Mouse (Mus musculus): ENCODE measurements around the gene Tnrc6c. TPM values are rescaled to one million over a fixed set of nuclear protein-coding genes. Genes with fewer than 3 reads are reported as not detected.

Tnrc6c gene
- polyA plus RNA-seq, 1 experiment from 2014 or later, result 24.3 TPM

DNA sequence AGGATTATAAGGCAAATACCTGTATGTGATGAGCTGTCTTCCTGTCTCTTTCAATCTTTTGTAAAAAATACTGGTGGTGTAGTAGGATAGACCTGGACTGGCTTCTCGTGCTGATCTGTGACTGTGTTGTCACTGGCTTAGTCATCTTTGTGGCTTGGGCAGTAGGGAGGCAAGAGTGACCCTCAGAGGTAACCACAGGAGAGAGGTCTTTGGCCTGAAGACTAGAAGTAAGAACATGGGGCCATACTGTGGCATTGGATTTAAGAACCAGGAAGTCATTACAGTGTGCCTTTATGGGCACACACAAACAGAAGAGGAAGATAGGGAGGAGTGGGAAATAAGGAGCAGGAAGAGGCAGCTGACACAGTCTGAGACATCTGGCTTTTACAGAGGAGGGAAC lies 58.0 kb downstream of the Tnrc6c start:
- H3K9ac ChIP-seq (replicated peaks), result no peak overlapping the region
- H3K36me3 ChIP-seq, result peaks cover 44% of the 10 kb centered on the region
- no peak overlapping the region for H3K27ac ChIP-seq (replicated peaks)
- no peaks in the 10 kb centered on the region for H3K27me3 ChIP-seq
- no peaks in the 10 kb centered on the region for H3K9me3 ChIP-seq
- 97% methylated on average over 1 of the region's 1 CpGs for WGBS
- no peaks in the 10 kb centered on the region for H3K4me1 ChIP-seq
- no peak overlapping the region for H3K4me2 ChIP-seq (replicated peaks)
- no peak overlapping the region for H3K4me3 ChIP-seq
- ATAC-seq (ENCODE audit: low FRiP score, low read depth), result no peak

DNA sequence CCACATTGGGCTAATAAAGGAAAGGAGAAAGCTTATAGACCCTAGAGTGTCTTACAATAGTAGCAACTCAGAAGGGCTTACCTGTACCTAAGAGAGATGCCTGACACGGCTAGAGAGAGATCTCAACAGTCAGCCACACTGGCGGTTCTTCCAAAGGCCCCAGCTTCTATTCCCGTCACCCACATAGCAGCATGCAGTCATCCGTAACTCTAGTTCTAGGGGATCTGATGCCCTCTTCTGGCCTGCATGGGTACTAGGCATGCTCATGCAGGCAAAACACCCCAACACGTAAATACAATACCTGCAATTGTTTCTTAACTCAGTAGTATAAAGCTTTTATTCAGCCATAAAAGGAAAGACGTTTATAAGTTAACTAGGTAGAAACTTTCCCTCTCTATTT lies 59.3 kb downstream of the Tnrc6c start:
- no peak for ATAC-seq (ENCODE audit: low FRiP score, low read depth)
- no peak overlapping the region for H3K9ac ChIP-seq (replicated peaks)
- no peaks in the 10 kb centered on the region for H3K4me1 ChIP-seq
- WGBS, result 91% methylated on average over 6 of the region's 6 CpGs
- no peak overlapping the region for H3K27ac ChIP-seq (replicated peaks)
- peaks cover 57% of the 10 kb centered on the region for H3K36me3 ChIP-seq
- H3K4me2 ChIP-seq (replicated peaks), result no peak overlapping the region
- no peaks in the 10 kb centered on the region for H3K27me3 ChIP-seq
- H3K4me3 ChIP-seq, result no peak overlapping the region
- H3K9me3 ChIP-seq, result no peaks in the 10 kb centered on the region

DNA sequence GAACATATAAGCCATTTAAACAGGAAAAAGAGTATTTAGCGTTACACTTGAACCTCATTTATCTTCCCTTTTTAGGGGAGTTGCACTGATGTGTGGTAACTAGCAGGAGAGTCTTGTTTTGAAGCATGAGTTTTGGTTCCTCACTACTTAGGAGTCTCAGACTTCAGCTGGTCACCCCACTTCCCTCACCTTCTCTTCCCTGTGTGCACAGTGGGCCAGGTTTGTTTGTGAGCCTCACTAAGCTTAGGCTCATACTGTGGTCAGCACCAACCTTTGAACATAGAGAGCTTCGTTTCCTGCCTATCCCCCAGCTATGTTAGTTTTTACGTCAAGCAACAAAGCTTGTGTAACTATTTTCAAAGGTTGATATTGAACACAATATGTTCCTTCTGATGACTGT lies 64.7 kb downstream of the Tnrc6c start:
- Histone ChIP-seq H3K27me3 (no peaks in the 10 kb centered on the region), H3K4me1 (no peaks in the 10 kb centered on the region), H3K36me3 (peaks cover 94% of the 10 kb centered on the region), H3K9me3 (no peaks in the 10 kb centered on the region), H3K4me3 (no peak overlapping the region), H3K9ac (replicated peaks) (no peak overlapping the region), H3K27ac (replicated peaks) (no peak overlapping the region), H3K4me2 (replicated peaks) (no peak overlapping the region)
- WGBS, result 96% methylated on average over 3 of the region's 3 CpGs
- ATAC-seq (ENCODE audit: low FRiP score, low read depth), result no peak

DNA sequence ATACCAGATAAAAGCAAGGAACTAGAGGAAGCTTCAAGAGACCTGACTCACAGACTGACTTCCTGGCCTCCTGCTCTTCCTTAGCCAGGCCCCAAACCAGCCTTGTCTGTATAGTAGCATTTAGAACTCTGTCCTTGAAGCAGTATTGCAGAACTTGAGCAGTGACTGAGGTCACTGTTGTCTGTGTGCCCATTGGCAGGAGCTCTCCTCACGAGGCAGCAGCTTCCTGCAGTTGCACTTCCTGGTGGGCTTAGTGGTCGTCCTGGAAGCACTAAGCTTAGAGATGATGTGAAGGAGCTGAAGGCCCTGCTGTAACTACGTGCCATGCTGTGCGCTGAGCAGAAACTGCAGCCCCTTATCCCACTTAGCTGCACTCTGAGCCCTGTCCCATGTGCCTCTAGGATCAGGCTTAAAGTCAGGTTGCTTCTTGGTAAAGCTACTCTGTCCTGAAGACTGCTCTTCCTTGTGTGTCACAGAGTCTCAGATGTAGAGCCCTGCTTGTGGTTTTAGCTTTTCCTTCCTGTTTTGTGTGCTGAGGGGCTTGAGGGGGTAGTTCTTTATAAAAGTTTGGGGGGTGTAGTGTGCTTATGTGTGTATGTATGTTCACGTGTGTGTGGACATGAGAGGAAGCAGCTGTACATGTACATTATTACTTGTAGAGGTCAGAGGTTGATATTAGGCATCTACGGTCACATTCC lies 70.7 kb downstream of the Tnrc6c start:
- 85% methylated on average over 6 of the region's 6 CpGs for WGBS
- H3K9me3 ChIP-seq, result no peaks in the 10 kb centered on the region
- no peak overlapping the region for H3K27ac ChIP-seq (replicated peaks)
- ATAC-seq (ENCODE audit: low FRiP score, low read depth), result no peak
- H3K27me3 ChIP-seq, result no peaks in the 10 kb centered on the region
- H3K4me1 ChIP-seq, result no peaks in the 10 kb centered on the region
- no peak overlapping the region for H3K4me2 ChIP-seq (replicated peaks)
- no peak overlapping the region for H3K9ac ChIP-seq (replicated peaks)
- no peak overlapping the region for H3K4me3 ChIP-seq
- peaks cover 52% of the 10 kb centered on the region for H3K36me3 ChIP-seq

DNA sequence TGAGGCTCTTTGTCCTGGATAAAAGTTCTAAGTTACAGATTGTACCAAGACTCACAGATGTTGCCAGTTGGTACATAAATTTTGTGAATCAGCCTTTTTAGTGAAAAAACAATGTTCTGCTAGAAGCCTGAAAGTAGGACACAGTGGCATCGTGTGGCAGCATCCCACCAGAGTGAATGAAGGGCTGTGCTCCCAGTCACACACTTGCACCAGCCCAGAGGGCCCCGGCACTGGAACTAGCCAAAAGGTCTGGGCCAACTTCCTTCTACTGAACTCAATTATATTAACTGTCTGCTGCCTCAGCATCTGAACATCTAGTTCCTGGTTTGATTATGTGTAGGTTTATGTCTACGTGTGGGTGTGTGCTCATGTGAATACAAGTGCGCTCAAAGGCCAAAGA lies 72.9 kb downstream of the Tnrc6c start:
- 96% methylated on average over 4 of the region's 4 CpGs for WGBS
- Histone ChIP-seq H3K4me2 (replicated peaks) (no peak overlapping the region), H3K9me3 (no peaks in the 10 kb centered on the region), H3K27me3 (no peaks in the 10 kb centered on the region), H3K27ac (replicated peaks) (no peak overlapping the region), H3K4me3 (no peak overlapping the region), H3K9ac (replicated peaks) (no peak overlapping the region), H3K36me3 (peaks cover 31% of the 10 kb centered on the region), H3K4me1 (no peaks in the 10 kb centered on the region)
- ATAC-seq (ENCODE audit: low FRiP score, low read depth), result no peak

DNA sequence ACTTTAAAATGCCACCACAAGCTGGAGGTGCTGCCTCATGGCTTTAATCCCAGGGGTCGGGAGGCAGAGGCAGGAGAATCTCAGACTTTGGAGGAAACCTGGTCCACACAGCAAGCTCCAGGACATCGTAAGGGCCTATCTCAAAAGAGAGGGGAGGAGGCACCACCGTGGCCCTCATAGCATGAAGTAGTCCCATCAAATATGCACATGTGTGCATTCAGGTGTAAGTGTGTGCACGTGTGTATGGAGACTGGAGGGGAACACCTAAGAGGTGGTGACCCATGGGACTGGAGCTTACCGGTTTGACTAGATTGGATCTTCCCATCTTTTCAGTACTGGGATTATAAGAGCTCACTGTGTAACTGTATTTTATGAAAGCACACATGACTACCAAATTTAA lies 74.2 kb downstream of the Tnrc6c start:
- H3K9me3 ChIP-seq, result no peaks in the 10 kb centered on the region
- ATAC-seq (ENCODE audit: low FRiP score, low read depth), result no peak

DNA sequence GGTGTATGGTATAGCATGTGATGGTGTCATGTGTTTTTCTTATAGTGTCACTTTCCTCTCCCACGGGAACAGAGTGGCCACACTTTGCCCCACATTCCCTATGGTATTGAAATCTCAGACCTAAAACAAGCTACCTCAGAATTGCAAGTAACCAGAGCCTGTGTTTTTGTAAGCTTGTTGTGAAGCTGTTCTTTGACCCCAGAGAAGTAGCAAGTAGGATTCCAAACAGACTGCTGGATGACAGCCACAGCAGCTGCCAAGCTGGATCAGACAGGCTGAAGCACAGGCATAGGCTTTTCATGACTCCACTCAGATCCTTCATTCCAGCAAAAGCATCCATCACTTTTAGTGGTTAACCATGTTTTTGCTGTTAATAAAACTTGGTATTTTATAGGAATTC lies 74.8 kb downstream of the Tnrc6c start:
- Histone ChIP-seq H3K36me3 (peaks cover 27% of the 10 kb centered on the region), H3K4me3 (no peak overlapping the region), H3K9ac (replicated peaks) (no peak overlapping the region), H3K4me1 (no peaks in the 10 kb centered on the region), H3K27ac (replicated peaks) (no peak overlapping the region), H3K9me3 (no peaks in the 10 kb centered on the region), H3K27me3 (no peaks in the 10 kb centered on the region), H3K4me2 (replicated peaks) (no peak overlapping the region)
- no peak for ATAC-seq (ENCODE audit: low FRiP score, low read depth)
- WGBS, result 85% methylated on average over 1 of the region's 1 CpGs

More for the DNA sequence above, 74.2 kb downstream of the Tnrc6c start:
- no peaks in the 10 kb centered on the region for H3K27me3 ChIP-seq
- H3K9ac ChIP-seq (replicated peaks), result no peak overlapping the region
- H3K4me2 ChIP-seq (replicated peaks), result no peak overlapping the region
- no peak overlapping the region for H3K27ac ChIP-seq (replicated peaks)
- H3K4me1 ChIP-seq, result no peaks in the 10 kb centered on the region
- H3K36me3 ChIP-seq, result peaks cover 27% of the 10 kb centered on the region
- H3K4me3 ChIP-seq, result no peak overlapping the region
- WGBS, result 90% methylated on average over 5 of the region's 5 CpGs

DNA sequence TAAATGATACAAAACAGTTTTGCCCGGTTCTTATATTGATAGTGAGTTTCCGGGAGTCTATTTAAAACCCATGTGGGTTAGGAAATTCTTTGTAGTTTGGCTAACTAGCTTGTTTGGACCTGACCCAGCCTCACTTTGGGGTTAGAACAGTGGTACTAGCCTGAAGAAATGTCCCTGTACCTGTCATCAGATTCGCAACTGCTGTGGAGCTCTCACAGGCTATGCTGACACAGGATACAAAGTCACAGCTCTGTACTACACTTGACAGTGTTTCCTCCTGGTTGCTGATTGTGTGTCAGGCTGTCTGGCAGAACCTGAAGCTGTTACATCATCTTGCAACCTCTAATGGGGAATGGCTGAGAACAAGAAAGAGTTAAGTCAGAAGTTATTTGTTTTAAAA lies 75.3 kb downstream of the Tnrc6c start:
- Histone ChIP-seq H3K9ac (replicated peaks) (no peak overlapping the region), H3K4me2 (replicated peaks) (no peak overlapping the region), H3K4me1 (no peaks in the 10 kb centered on the region), H3K4me3 (no peak overlapping the region), H3K36me3 (peaks cover 25% of the 10 kb centered on the region), H3K27ac (replicated peaks) (no peak overlapping the region), H3K27me3 (no peaks in the 10 kb centered on the region), H3K9me3 (no peaks in the 10 kb centered on the region)
- WGBS, result 94% methylated on average over 3 of the region's 3 CpGs
- ATAC-seq (ENCODE audit: low FRiP score, low read depth), result no peak

DNA sequence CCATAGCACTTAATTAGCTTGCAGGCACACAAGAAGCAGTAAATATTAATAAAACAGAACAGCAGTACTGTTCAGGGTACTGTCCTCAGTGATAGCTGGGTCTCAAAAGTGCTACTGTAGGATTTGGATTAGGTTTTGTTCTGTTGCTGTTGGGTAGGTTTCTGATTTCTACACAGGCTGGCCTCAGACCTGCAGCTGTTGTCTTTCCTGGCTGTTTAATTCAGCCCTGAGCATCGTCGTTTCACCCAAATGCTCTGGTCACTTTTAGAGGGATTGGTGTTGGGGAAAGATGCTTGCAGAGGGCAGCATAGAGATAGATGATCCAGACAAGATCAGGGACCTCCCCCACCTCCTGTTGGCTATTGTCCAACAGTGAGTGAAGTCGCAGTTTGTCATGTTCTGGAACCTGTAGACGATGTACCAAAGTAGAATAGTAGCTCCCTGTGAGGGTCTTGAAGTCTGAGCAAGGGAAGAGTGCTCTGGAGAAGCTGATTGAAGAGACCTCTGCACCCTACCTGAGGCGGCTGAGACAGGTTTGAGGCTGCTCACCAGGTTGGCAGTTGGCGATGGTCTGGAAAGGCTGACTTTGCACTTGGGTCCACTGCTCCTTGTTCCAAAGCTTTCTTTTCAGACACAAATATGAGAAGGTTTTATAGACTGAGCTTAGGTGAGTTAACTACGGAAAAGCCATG lies 75.9 kb downstream of the Tnrc6c start:
- 90% methylated on average over 7 of the region's 7 CpGs for WGBS
- no peak for ATAC-seq (ENCODE audit: low FRiP score, low read depth)
- H3K9ac ChIP-seq (replicated peaks), result no peak overlapping the region

DNA sequence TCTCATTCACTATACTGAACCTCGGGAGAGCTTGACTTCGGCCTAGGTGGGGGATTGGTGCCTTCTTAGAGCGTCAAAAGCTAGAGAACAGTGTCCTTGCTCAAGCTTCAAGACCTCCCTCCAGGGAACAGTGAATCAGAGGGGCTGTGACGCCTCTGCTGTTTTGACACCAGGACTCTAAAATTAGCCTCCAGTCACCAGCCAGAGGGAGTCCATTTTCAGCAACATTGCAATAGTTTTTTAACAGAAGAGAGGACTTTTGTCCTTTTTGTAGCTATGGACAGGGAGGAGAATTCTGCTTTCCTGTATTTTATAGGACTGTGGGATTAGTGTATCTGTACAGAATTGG lies 76.4 kb downstream of the Tnrc6c start:
- Histone ChIP-seq H3K27me3 (no peaks in the 10 kb centered on the region), H3K4me2 (replicated peaks) (no peak overlapping the region), H3K9me3 (no peaks in the 10 kb centered on the region), H3K9ac (replicated peaks) (no peak overlapping the region), H3K27ac (replicated peaks) (no peak overlapping the region), H3K4me3 (no peak overlapping the region), H3K36me3 (peaks cover 24% of the 10 kb centered on the region), H3K4me1 (no peaks in the 10 kb centered on the region)
- ATAC-seq (ENCODE audit: low FRiP score, low read depth), result no peak
- WGBS, result 85% methylated on average over 4 of the region's 4 CpGs

More for the DNA sequence above, 75.9 kb downstream of the Tnrc6c start:
- no peaks in the 10 kb centered on the region for H3K27me3 ChIP-seq
- H3K27ac ChIP-seq (replicated peaks), result no peak overlapping the region
- H3K4me2 ChIP-seq (replicated peaks), result no peak overlapping the region
- no peaks in the 10 kb centered on the region for H3K4me1 ChIP-seq
- no peak overlapping the region for H3K4me3 ChIP-seq
- no peaks in the 10 kb centered on the region for H3K9me3 ChIP-seq
- peaks cover 24% of the 10 kb centered on the region for H3K36me3 ChIP-seq

DNA sequence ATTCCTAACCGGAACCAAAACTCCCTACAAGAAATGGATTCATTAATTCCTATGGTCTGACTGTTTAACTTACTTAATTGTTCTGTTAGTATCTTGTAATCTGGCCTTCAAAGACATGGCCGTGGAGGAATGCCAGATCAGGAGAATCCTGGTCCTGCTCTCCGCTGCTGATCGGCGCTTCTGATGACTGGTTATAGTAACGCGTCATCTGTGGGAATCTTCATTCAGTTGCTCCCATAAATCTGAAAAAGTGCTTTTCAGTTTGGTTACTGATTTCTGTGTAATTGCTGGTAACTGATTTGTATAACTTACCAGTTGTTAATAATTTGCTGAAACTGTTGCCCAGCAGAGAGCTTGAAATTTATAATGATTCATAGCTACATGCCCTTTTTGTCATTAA lies 77.4 kb downstream of the Tnrc6c start:
- Histone ChIP-seq H3K27ac (replicated peaks) (no peak overlapping the region), H3K4me2 (replicated peaks) (no peak overlapping the region), H3K4me1 (no peaks in the 10 kb centered on the region), H3K9me3 (no peaks in the 10 kb centered on the region), H3K27me3 (no peaks in the 10 kb centered on the region), H3K4me3 (no peak overlapping the region), H3K9ac (replicated peaks) (no peak overlapping the region), H3K36me3 (peaks cover 34% of the 10 kb centered on the region)
- WGBS, result 97% methylated on average over 7 of the region's 7 CpGs
- no peak for ATAC-seq (ENCODE audit: low FRiP score, low read depth)

DNA sequence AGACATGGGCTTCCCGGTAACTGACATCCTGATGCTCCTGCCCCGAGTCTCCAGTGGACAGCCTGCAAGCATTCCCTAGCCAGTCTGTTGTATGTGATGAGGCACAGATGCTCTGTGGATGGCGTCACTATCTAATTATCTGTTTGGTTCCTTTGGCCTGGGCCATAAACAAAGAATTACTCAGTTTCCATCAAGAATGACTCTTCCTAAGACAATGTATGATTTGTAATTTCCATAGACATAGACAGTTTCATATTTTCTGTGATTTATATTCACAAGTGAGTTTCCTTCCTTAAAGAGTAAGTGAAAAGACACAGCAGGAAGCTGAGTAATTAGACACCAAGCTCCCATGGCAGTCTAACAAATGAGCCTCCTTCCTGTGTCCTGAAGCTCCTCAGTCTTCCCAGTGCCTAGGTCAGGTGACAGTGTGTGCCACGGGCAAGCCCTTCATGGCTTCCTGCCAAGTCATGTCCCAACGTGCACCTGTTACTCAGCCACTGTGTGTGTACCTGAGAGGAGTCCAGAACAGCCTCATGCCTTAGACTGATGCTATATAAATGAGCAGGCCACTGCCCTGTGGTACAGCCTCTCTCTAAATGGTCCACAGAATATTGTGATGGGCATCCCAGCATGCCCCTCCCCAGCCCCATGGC lies 82.1 kb downstream of the Tnrc6c start:
- Histone ChIP-seq H3K9me3 (no peaks in the 10 kb centered on the region), H3K4me3 (no peak overlapping the region), H3K27ac (replicated peaks) (no peak overlapping the region), H3K9ac (replicated peaks) (no peak overlapping the region), H3K36me3 (peaks cover 81% of the 10 kb centered on the region), H3K4me1 (no peaks in the 10 kb centered on the region), H3K4me2 (replicated peaks) (no peak overlapping the region), H3K27me3 (no peaks in the 10 kb centered on the region)
- 84% methylated on average over 5 of the region's 5 CpGs for WGBS
- no peak for ATAC-seq (ENCODE audit: low FRiP score, low read depth)

Measured in midbrain, embryonic 12.5 days (tissue).